Mouse (Mus musculus) CH12.LX (cell line): ENCODE results near the gene Kif5c. TPM values are rescaled to one million over a fixed set of nuclear protein-coding genes. Genes with fewer than 3 reads are reported as not detected.

Source experiments
- DNase-seq: peaks from one replicate; pipeline ENCODE4 v3.0.0-alpha.2; 2013; ENCODE audit errors: extremely low read depth
- H3K27ac ChIP-seq: 2 replicates; pipeline ENCODE4 v1.5.1; 2012; ENCODE audit warnings: low read depth, mild to moderate bottlenecking, control low read depth, moderate library complexity; ENCODE audit not compliant: insufficient read depth
- H3K27me3 ChIP-seq: replicated peaks from 2 replicates; pipeline ENCODE3; 2012; ENCODE audit warnings: inconsistent platforms
- H3K36me3 ChIP-seq, 2 experiments: replicated peaks in 1 of 2; 2 replicates each; pipeline versions ENCODE3 to v1.6.1; 2012; ENCODE audit warnings: inconsistent platforms in 1 of 2, low read length in 1 of 2, mild to moderate bottlenecking in 1 of 2, mixed read lengths in 1 of 2, moderate library complexity in 1 of 2; ENCODE audit not compliant: control insufficient read depth in 1 of 2, insufficient read depth in 1 of 2
- H3K4me1 ChIP-seq, 2 experiments: 2 replicates each; pipeline ENCODE4 v1.6.1; 2012; ENCODE audit warnings: inconsistent platforms in 1 of 2, moderate library complexity in 1 of 2; ENCODE audit not compliant: insufficient read depth in 2 of 2, control insufficient read depth in 1 of 2
- H3K4me2 ChIP-seq: 2 replicates; pipeline ENCODE4 v1.6.1; 2012; ENCODE audit warnings: low read depth, mild to moderate bottlenecking, control low read depth; ENCODE audit not compliant: poor library complexity, insufficient read depth, severe bottlenecking
- H3K4me3 ChIP-seq, 3 experiments: fragments of 150-350 bp in 1 of 3; sonication (generic) in 1 of 3; replicated peaks in 1 of 3; 2 replicates each; pipeline versions ENCODE3 to v1.5.1; 2011 to 2012; ENCODE audit warnings: low read depth in 2 of 3, low read length in 2 of 3, mild to moderate bottlenecking in 2 of 3, moderate library complexity in 2 of 3, control low read depth in 1 of 3, improper control_type of control experiment in 1 of 3, inconsistent platforms in 1 of 3, mixed read lengths in 1 of 3; ENCODE audit not compliant: poor library complexity in 1 of 3
- H3K79me2 ChIP-seq: replicated peaks from 2 replicates; pipeline ENCODE4 v1.6.1; 2012; ENCODE audit warnings: mild to moderate bottlenecking, moderate library complexity; ENCODE audit not compliant: control insufficient read depth, poor library complexity, insufficient read depth, severe bottlenecking; ENCODE audit errors: extremely low read depth
- H3K9ac ChIP-seq: 2 replicates; pipeline ENCODE4 v1.6.1; 2012; ENCODE audit warnings: low read depth, mild to moderate bottlenecking, control low read depth, moderate library complexity; ENCODE audit not compliant: insufficient read depth
- H3K9me3 ChIP-seq: replicated peaks from 2 replicates; pipeline ENCODE3; 2012; ENCODE audit warnings: low read length, inconsistent platforms, mixed read lengths
- BHLHE40 ChIP-seq: IDR thresholded peaks from 2 replicates; pipeline ENCODE4 v1.6.1; 2011; ENCODE audit warnings: mild to moderate bottlenecking, low read depth, low read length, improper control_type of control experiment
- CHD1 ChIP-seq: IDR thresholded peaks from 2 replicates; pipeline ENCODE4 v1.6.1; 2012; ENCODE audit warnings: low read depth, low read length, improper control_type of control experiment, inconsistent platforms
- CHD2 ChIP-seq: IDR thresholded peaks from 2 replicates; pipeline ENCODE4 v1.6.1; 2011; ENCODE audit warnings: low read length, improper control_type of control experiment
- CTCF ChIP-seq, 2 experiments: IDR thresholded peaks in 1 of 2; conservative IDR thresholded peaks in 1 of 2; 2 replicates each; pipeline ENCODE4 v1.5.1; 2011 to 2012; ENCODE audit warnings: low read depth in 2 of 2, low read length in 2 of 2, improper control_type of control experiment in 1 of 2, inconsistent platforms in 1 of 2, mild to moderate bottlenecking in 1 of 2, moderate library complexity in 1 of 2
- E2F4 ChIP-seq: IDR thresholded peaks from 2 replicates; pipeline ENCODE4 v1.6.1; 2011; ENCODE audit warnings: low read depth, low read length, improper control_type of control experiment; ENCODE audit not compliant: insufficient replicate concordance
- ELF1 ChIP-seq: IDR thresholded peaks from 2 replicates; pipeline ENCODE4 v1.6.1; 2014; ENCODE audit warnings: low read depth, mild to moderate bottlenecking, inconsistent platforms, low read length, improper control_type of control experiment
- EP300 ChIP-seq: IDR thresholded peaks from 2 replicates; pipeline ENCODE4 v1.6.1; 2011; ENCODE audit warnings: low read length, improper control_type of control experiment
- ETS1 ChIP-seq: conservative IDR thresholded peaks from 2 replicates; pipeline ENCODE4 v1.6.1; 2012; ENCODE audit warnings: low read depth, mild to moderate bottlenecking, inconsistent platforms, low read length, improper control_type of control experiment, moderate library complexity
- HCFC1 ChIP-seq: IDR thresholded peaks from 2 replicates; pipeline ENCODE4 v1.6.1; 2012; ENCODE audit warnings: low read depth, mild to moderate bottlenecking, inconsistent platforms, low read length, improper control_type of control experiment
- JUN ChIP-seq: IDR thresholded peaks from 2 replicates; pipeline ENCODE4 v1.6.1; 2011; ENCODE audit warnings: low read depth, mild to moderate bottlenecking, low read length, improper control_type of control experiment, moderate library complexity; ENCODE audit not compliant: insufficient read depth
- JUND ChIP-seq: conservative IDR thresholded peaks from 2 replicates; pipeline ENCODE4 v1.6.1; 2011; ENCODE audit warnings: low read depth, low read length, improper control_type of control experiment
- KAT2A ChIP-seq: IDR thresholded peaks from 2 replicates; pipeline ENCODE4 v1.6.1; 2012; ENCODE audit warnings: low read length, improper control_type of control experiment, inconsistent platforms; ENCODE audit not compliant: insufficient replicate concordance
- MAFK ChIP-seq: IDR thresholded peaks from 2 replicates; pipeline ENCODE4 v1.6.1; 2011; ENCODE audit warnings: low read length, improper control_type of control experiment; ENCODE audit not compliant: insufficient replicate concordance
- MAX ChIP-seq: IDR thresholded peaks from 2 replicates; pipeline ENCODE4 v1.6.1; 2011; ENCODE audit warnings: low read length, improper control_type of control experiment
- MAZ ChIP-seq: IDR thresholded peaks from 2 replicates; pipeline ENCODE4 v1.6.1; 2012; ENCODE audit warnings: low read depth, mild to moderate bottlenecking, inconsistent platforms, low read length, improper control_type of control experiment, moderate library complexity
- MYC ChIP-seq: IDR thresholded peaks from 2 replicates; pipeline ENCODE4 v1.6.1; 2011; ENCODE audit warnings: low read depth, mild to moderate bottlenecking, improper control_type of control experiment, low read length
- NELFE ChIP-seq: IDR thresholded peaks from 2 replicates; pipeline ENCODE4 v1.6.1; 2011; ENCODE audit warnings: low read depth, low read length, improper control_type of control experiment
- NRF1 ChIP-seq: IDR thresholded peaks from 2 replicates; pipeline ENCODE4 v1.6.1; 2014; ENCODE audit warnings: low read depth, mild to moderate bottlenecking, inconsistent platforms, low read length, improper control_type of control experiment, moderate library complexity
- PAX5 ChIP-seq: IDR thresholded peaks from 2 replicates; pipeline ENCODE4 v1.6.1; 2012; ENCODE audit warnings: low read length, inconsistent platforms, mixed read lengths
- POLR2A ChIP-seq: IDR thresholded peaks from 2 replicates; pipeline ENCODE4 v1.6.1; 2011; ENCODE audit warnings: low read depth, mild to moderate bottlenecking, improper control_type of control experiment, low read length
- POLR2AphosphoS2 ChIP-seq: IDR thresholded peaks from 2 replicates; pipeline ENCODE4 v1.6.1; 2011; ENCODE audit warnings: low read depth, low read length, improper control_type of control experiment
- RAD21 ChIP-seq: IDR thresholded peaks from 2 replicates; pipeline ENCODE4 v1.6.1; 2011; ENCODE audit warnings: low read depth, mild to moderate bottlenecking, low read length, improper control_type of control experiment, moderate library complexity
- RCOR1 ChIP-seq: conservative IDR thresholded peaks from 2 replicates; pipeline ENCODE4 v1.6.1; 2012; ENCODE audit warnings: low read depth, mild to moderate bottlenecking, inconsistent platforms, low read length, improper control_type of control experiment
- SIN3A ChIP-seq: IDR thresholded peaks from 2 replicates; pipeline ENCODE4 v1.6.1; 2012; ENCODE audit warnings: low read length, improper control_type of control experiment, inconsistent platforms
- TBP ChIP-seq: conservative IDR thresholded peaks from 2 replicates; pipeline ENCODE4 v1.6.1; 2011; ENCODE audit warnings: low read depth, low read length, improper control_type of control experiment
- TCF12 ChIP-seq: IDR thresholded peaks from 2 replicates; pipeline ENCODE4 v1.6.1; 2014; ENCODE audit warnings: low read depth, mild to moderate bottlenecking, inconsistent platforms, low read length, improper control_type of control experiment
- UBTF ChIP-seq: IDR thresholded peaks from 2 replicates; pipeline ENCODE4 v1.6.1; 2012; ENCODE audit warnings: low read depth, mild to moderate bottlenecking, inconsistent platforms, low read length, improper control_type of control experiment, moderate library complexity
- USF1 ChIP-seq: IDR thresholded peaks from 2 replicates; pipeline ENCODE4 v1.6.1; 2014; ENCODE audit warnings: low read depth, mild to moderate bottlenecking, inconsistent platforms, low read length, improper control_type of control experiment
- USF2 ChIP-seq: conservative IDR thresholded peaks from 2 replicates; pipeline ENCODE4 v1.6.1; 2011; ENCODE audit warnings: low read depth, low read length, improper control_type of control experiment
- ZC3H11A ChIP-seq: IDR thresholded peaks from 2 replicates; pipeline ENCODE4 v1.6.1; 2012; ENCODE audit warnings: low read depth, mild to moderate bottlenecking, inconsistent platforms, low read length, improper control_type of control experiment
- ZKSCAN1 ChIP-seq: IDR thresholded peaks from 2 replicates; pipeline ENCODE4 v1.6.1; 2012; ENCODE audit warnings: low read depth, inconsistent platforms, low read length, improper control_type of control experiment, borderline replicate concordance
- ZMIZ1 ChIP-seq: IDR thresholded peaks from 2 replicates; pipeline ENCODE4 v1.6.1; 2012; ENCODE audit warnings: low read depth, mild to moderate bottlenecking, inconsistent platforms, low read length, improper control_type of control experiment
- dilution Hi-C: fragments of 300-500 bp; cut with MboI; formaldehyde crosslinking; loops from 2 replicates; pipeline ENCODE4 v1.14.3; 2020; ENCODE audit warnings: low sequenced_read_pairs; ENCODE audit not compliant: extremely low pct_unique_long_range_greater_than_20kb, extremely low pct_ligation_motif_present
- in situ Hi-C: fragments of 300-500 bp; cut with MboI; formaldehyde crosslinking; loops from 3 replicates; pipeline ENCODE4 v1.14.3; 2019; ENCODE audit warnings: low sequenced_read_pairs, low pct_ligation_motif_present, low pct_unique_long_range_greater_than_20kb, mixed read lengths
- polyA plus RNA-seq: library from polyadenylated mRNA; unstranded; fragments of >175 nt; gene quantifications from 2 replicates; pipeline ENCODE4 v1.2.1, GENCODE M21; 2012; ENCODE audit warnings: low read depth; ENCODE audit not compliant: insufficient read length
- total RNA-seq, 2 experiments: library from RNA; depleted of rRNA; stranded (reverse); fragments of 300-350 nt in 1 of 2; fragments of >200 nt in 1 of 2; gene quantifications; 2 replicates each; pipeline ENCODE4 v1.2.3; 2012 to 2014

Kif5c gene
- total and polyA plus RNA-seq, 3 experiments, result 3.0 to 3.5 (median 3.1) TPM

- H3K9me3 ChIP-seq, result peaks cover 11% of the 10 kb centered on the region
- TF ChIP-seq JUN (no peak), CHD2 (no peak), PAX5 (no peak), ZC3H11A (no peak), CTCF (conservative IDR thresholded peaks at IDR 0.05 in 1 of 2, IDR thresholded peaks at IDR 0.05 in 1 of 2; ENCODE audit: low read depth in 2 of 2, low read length in 2 of 2) (no peak), CHD1 (no peak), USF1 (no peak), TBP (no peak), TCF12 (no peak), POLR2A (no peak)
- dilution Hi-C loops, result no loop called here
- peak overlapping the region in 2 of 3 experiments; percentile 24 to 54 for H3K4me3 ChIP-seq
- in situ Hi-C loops, result no loop called here
- H3K9ac ChIP-seq, result peak overlapping the region; percentile 20; the same call in 1 of the 2 replicates
- peaks cover 1 to 17% of the 10 kb centered on the region in 2 experiments for H3K36me3 ChIP-seq
- DNase-seq, result no peak
- H3K79me2 ChIP-seq, result no peaks in the 10 kb centered on the region
- peaks cover 26 to 57% of the 10 kb centered on the region in 2 experiments for H3K4me1 ChIP-seq
- peak overlapping the region; percentile 73 for H3K4me2 ChIP-seq
- peak overlapping the region; percentile 78 for H3K27ac ChIP-seq
- H3K27me3 ChIP-seq, result no peaks in the 10 kb centered on the region
Measured at GRCm38 (mm10) chr2:49752211-49752607, 133.1 kb downstream of the Kif5c start.

GRCm38 (mm10) chr2:49753062-49753461 is 134.0 kb downstream of the Kif5c start:
- Histone ChIP-seq H3K27ac (peak overlapping the region; percentile 4; the same call in 1 of the 2 replicates), H3K79me2 (no peaks in the 10 kb centered on the region), H3K9me3 (peaks cover 11% of the 10 kb centered on the region), H3K4me3 (no peak overlapping the region), H3K27me3 (no peaks in the 10 kb centered on the region), H3K4me2 (no peak overlapping the region), H3K9ac (no peak overlapping the region), H3K4me1 (peaks cover 26 to 57% of the 10 kb centered on the region in 2 experiments), H3K36me3 (peaks cover 5 to 23% of the 10 kb centered on the region in 2 experiments)
- in situ Hi-C loops (no loop called here), dilution Hi-C loops (no loop called here)
- DNase-seq, result peak; percentile 50
- no peak for TF ChIP-seq POLR2AphosphoS2
- TF ChIP-seq NELFE, result no peak
- no peak for TF ChIP-seq UBTF
- no peak for TF ChIP-seq KAT2A
- no peak for TF ChIP-seq ELF1
- no peak for TF ChIP-seq ZMIZ1
- no peak for TF ChIP-seq USF1
- peak; percentile 72 for TF ChIP-seq EP300
- TF ChIP-seq E2F4, result no peak
- TF ChIP-seq TCF12, result peak; percentile 47; the same call in 1 of the 2 replicates
- TF ChIP-seq ZC3H11A, result no peak
- TF ChIP-seq MAX, result no peak
- no peak for TF ChIP-seq PAX5
- no peak for TF ChIP-seq MAZ
- no peak for TF ChIP-seq TBP
- TF ChIP-seq ETS1, result peak; percentile 28; the same call in 1 of the 2 replicates
- TF ChIP-seq SIN3A, result no peak
- TF ChIP-seq RAD21, result no peak
- no peak; the same call in 1 of the 2 replicates for TF ChIP-seq HCFC1
- TF ChIP-seq MYC, result no peak
- no peak; the same call in 1 of the 2 replicates for TF ChIP-seq JUND
- no peak for TF ChIP-seq ZKSCAN1
- TF ChIP-seq CHD1, result no peak
- TF ChIP-seq BHLHE40, result peak; percentile 50; the same call in 1 of the 2 replicates
- no peak for TF ChIP-seq NRF1
- TF ChIP-seq USF2, result no peak
- no peak for TF ChIP-seq RCOR1
- TF ChIP-seq CHD2, result 0 out of 2 replicates have a peak, but pooled peaks have one; percentile 29
- 0 out of 2 replicates have a peak, but pooled peaks have one; percentile 12 for TF ChIP-seq MAFK
- TF ChIP-seq JUN, result no peak; the same call in 1 of the 2 replicates
